Mouse (Mus musculus): ENCODE measurements at regions not wholly inside any gene's neighbourhood (a gene's known extent, or its start where the extent isn't known, plus 50 kb on each side); places are given as distances from the start of the nearest gene placed in this dataset.
A peak's percentile ranks its signal among the peaks of the same experiment; 100 is the strongest.

GRCm38 (mm10) chr3:39234921-39235320, 348.2 kb downstream of the Fat4 start:
- DNase-seq (ENCODE audit: low spot score in 2 of 2): no peak

GRCm38 (mm10) chr3:39248712-39249111, 362.0 kb downstream of the Fat4 start:
- DNase-seq (ENCODE audit: low spot score in 2 of 2): no peak

- DNase-seq (ENCODE audit: low spot score in 2 of 2): no peak
These were observed 362.6 kb downstream of the Fat4 start for GRCm38 (mm10) chr3:39249224-39249892.

- DNase-seq (ENCODE audit: low spot score in 2 of 2): no peak
These were observed 366.3 kb downstream of the Fat4 start for GRCm38 (mm10) chr3:39253076-39253475.

- no peak for DNase-seq (ENCODE audit: low spot score in 2 of 2)
These were observed 378.1 kb downstream of the Fat4 start for GRCm38 (mm10) chr3:39264671-39265430.

- no peak for DNase-seq (ENCODE audit: low spot score in 2 of 2)
These were observed 378.9 kb downstream of the Fat4 start for GRCm38 (mm10) chr3:39265606-39266005.

- no peak for DNase-seq (ENCODE audit: low spot score in 2 of 2)
These were observed 382.6 kb downstream of the Fat4 start for GRCm38 (mm10) chr3:39269388-39269787.

- no peak for DNase-seq (ENCODE audit: low spot score in 2 of 2)
These were observed 385.9 kb downstream of the Fat4 start for GRCm38 (mm10) chr3:39272616-39273015.

GRCm38 (mm10) chr3:39276897-39277296, 390.2 kb downstream of the Fat4 start:
- no peak for DNase-seq (ENCODE audit: low spot score in 2 of 2)

- DNase-seq (ENCODE audit: low spot score in 2 of 2): no peak
These were observed 390.6 kb downstream of the Fat4 start for GRCm38 (mm10) chr3:39277310-39277709.

GRCm38 (mm10) chr3:39295255-39295654, 408.5 kb downstream of the Fat4 start:
- DNase-seq (ENCODE audit: low spot score in 2 of 2): no peak

- no peak for DNase-seq (ENCODE audit: low spot score in 2 of 2)
These were observed 409.5 kb downstream of the Fat4 start for GRCm38 (mm10) chr3:39296257-39296656.

GRCm38 (mm10) chr3:39309487-39309886, 422.7 kb downstream of the Fat4 start:
- DNase-seq (ENCODE audit: low spot score in 2 of 2): no peak

GRCm38 (mm10) chr3:39313563-39313962, 426.8 kb downstream of the Fat4 start:
- DNase-seq (ENCODE audit: low spot score in 2 of 2): no peak

- DNase-seq (ENCODE audit: low spot score in 2 of 2): no peak
These were observed 434.1 kb downstream of the Fat4 start for GRCm38 (mm10) chr3:39320851-39321250.

GRCm38 (mm10) chr3:39322225-39322624, 435.5 kb downstream of the Fat4 start:
- DNase-seq (ENCODE audit: low spot score in 2 of 2): no peak

GRCm38 (mm10) chr3:39335612-39336230, 449.0 kb downstream of the Fat4 start:
- no peak for DNase-seq (ENCODE audit: low spot score in 2 of 2)

GRCm38 (mm10) chr3:39341161-39341687, 454.5 kb downstream of the Fat4 start:
- DNase-seq (ENCODE audit: low spot score in 2 of 2): no peak

GRCm38 (mm10) chr3:39344078-39344477, 457.3 kb downstream of the Fat4 start:
- no peak for DNase-seq (ENCODE audit: low spot score in 2 of 2)

- DNase-seq (ENCODE audit: low spot score in 2 of 2): no peak
These were observed 460.8 kb downstream of the Fat4 start for GRCm38 (mm10) chr3:39347578-39347977.

GRCm38 (mm10) chr3:39357012-39357411, 470.3 kb downstream of the Fat4 start:
- DNase-seq (ENCODE audit: low spot score in 2 of 2): no peak

GRCm38 (mm10) chr3:39360278-39360677, 473.5 kb downstream of the Fat4 start:
- DNase-seq (ENCODE audit: low spot score in 2 of 2): peak in 1 of 2 experiments; percentile 39

GRCm38 (mm10) chr3:39370926-39371325, 484.2 kb downstream of the Fat4 start:
- DNase-seq (ENCODE audit: low spot score in 2 of 2): no peak

Data from left cerebral cortex, adult 9 months (tissue).